Mouse (Mus musculus): ENCODE measurements around the gene Gata5. TPM values are rescaled to one million over a fixed set of nuclear protein-coding genes. Genes with fewer than 3 reads are reported as not detected.

Gata5 gene
- polyA plus RNA-seq, 1 experiment = 0.12 TPM

GRCm38 (mm10) chr2:180311147-180311546 is 23.4 kb downstream of the Gata5 start:
- Histone ChIP-seq H3K27me3 (ENCODE audit: control insufficient read depth, insufficient read depth, low read length) (no peaks in the 10 kb centered on the region), H3K36me3 (ENCODE audit: control insufficient read depth, insufficient read depth, low read length) (no peaks in the 10 kb centered on the region), H3K4me1 (ENCODE audit: control insufficient read depth, insufficient read depth, insufficient read length) (no peaks in the 10 kb centered on the region), H3K27ac (ENCODE audit: insufficient read depth, low read length) (no peak overlapping the region), H3K4me3 (ENCODE audit: extremely low read depth, insufficient read depth, insufficient read length) (no peak overlapping the region)
- TF ChIP-seq CTCF (IDR thresholded peaks at IDR 0.05; ENCODE audit: extremely low read depth, insufficient read depth, insufficient read length, insufficient replicate concordance) (no peak), POLR2A (IDR thresholded peaks at IDR 0.05; ENCODE audit: low read depth, low read length) (no peak)
- DNase-seq (ENCODE audit: low read depth in 1 of 2, low spot score in 2 of 2) = no peak
- 71% methylated on average over 4 of the region's 4 CpGs for WGBS

- WGBS = 31% methylated on average over 2 of the region's 2 CpGs
- no peaks in the 10 kb centered on the region for H3K27me3 ChIP-seq (ENCODE audit: control insufficient read depth, insufficient read depth, low read length)
- no peaks in the 10 kb centered on the region for H3K4me1 ChIP-seq (ENCODE audit: control insufficient read depth, insufficient read depth, insufficient read length)
- no peak for DNase-seq (ENCODE audit: low read depth in 1 of 2, low spot score in 2 of 2)
- no peaks in the 10 kb centered on the region for H3K36me3 ChIP-seq (ENCODE audit: control insufficient read depth, insufficient read depth, low read length)
- H3K4me3 ChIP-seq (ENCODE audit: extremely low read depth, insufficient read depth, insufficient read length) = no peak overlapping the region
- TF ChIP-seq CTCF (IDR thresholded peaks at IDR 0.05; ENCODE audit: extremely low read depth, insufficient read depth, insufficient read length, insufficient replicate concordance) (no peak), POLR2A (IDR thresholded peaks at IDR 0.05; ENCODE audit: low read depth, low read length) (no peak)
- H3K27ac ChIP-seq (ENCODE audit: insufficient read depth, low read length) = no peak overlapping the region
Measured at GRCm38 (mm10) chr2:180307680-180308079, 26.8 kb downstream of the Gata5 start.

GRCm38 (mm10) chr2:180306423-180307168 is 27.9 kb downstream of the Gata5 start:
- no peak overlapping the region for H3K4me3 ChIP-seq (ENCODE audit: extremely low read depth, insufficient read depth, insufficient read length)
- H3K4me1 ChIP-seq (ENCODE audit: control insufficient read depth, insufficient read depth, insufficient read length) = no peaks in the 10 kb centered on the region
- H3K36me3 ChIP-seq (ENCODE audit: control insufficient read depth, insufficient read depth, low read length) = no peaks in the 10 kb centered on the region
- 86% methylated on average over 8 of the region's 8 CpGs for WGBS
- H3K27ac ChIP-seq (ENCODE audit: insufficient read depth, low read length) = no peak overlapping the region
- DNase-seq (ENCODE audit: low read depth in 1 of 2, low spot score in 2 of 2) = no peak
- no peaks in the 10 kb centered on the region for H3K27me3 ChIP-seq (ENCODE audit: control insufficient read depth, insufficient read depth, low read length)
- TF ChIP-seq POLR2A (IDR thresholded peaks at IDR 0.05; ENCODE audit: low read depth, low read length) (no peak), CTCF (IDR thresholded peaks at IDR 0.05; ENCODE audit: extremely low read depth, insufficient read depth, insufficient read length, insufficient replicate concordance) (no peak)

- Histone ChIP-seq H3K27me3 (ENCODE audit: control insufficient read depth, insufficient read depth, low read length) (no peaks in the 10 kb centered on the region), H3K27ac (ENCODE audit: insufficient read depth, low read length) (no peak overlapping the region), H3K36me3 (ENCODE audit: control insufficient read depth, insufficient read depth, low read length) (no peaks in the 10 kb centered on the region), H3K4me1 (ENCODE audit: control insufficient read depth, insufficient read depth, insufficient read length) (no peaks in the 10 kb centered on the region), H3K4me3 (ENCODE audit: extremely low read depth, insufficient read depth, insufficient read length) (no peak overlapping the region)
- 70% methylated on average over 2 of the region's 2 CpGs for WGBS
- no peak for TF ChIP-seq CTCF (IDR thresholded peaks at IDR 0.05; ENCODE audit: extremely low read depth, insufficient read depth, insufficient read length, insufficient replicate concordance)
- TF ChIP-seq POLR2A (IDR thresholded peaks at IDR 0.05; ENCODE audit: low read depth, low read length) = no peak
- DNase-seq (ENCODE audit: low read depth in 1 of 2, low spot score in 2 of 2) = no peak
Measured at GRCm38 (mm10) chr2:180306009-180306408, 28.5 kb downstream of the Gata5 start.

- 63% methylated on average over 3 of the region's 3 CpGs for WGBS
- no peak for DNase-seq (ENCODE audit: low read depth in 1 of 2, low spot score in 2 of 2)
- H3K27ac ChIP-seq (ENCODE audit: insufficient read depth, low read length) = no peak overlapping the region
- H3K4me3 ChIP-seq (ENCODE audit: extremely low read depth, insufficient read depth, insufficient read length) = no peak overlapping the region
- TF ChIP-seq POLR2A (IDR thresholded peaks at IDR 0.05; ENCODE audit: low read depth, low read length) = no peak
- no peak for TF ChIP-seq CTCF (IDR thresholded peaks at IDR 0.05; ENCODE audit: extremely low read depth, insufficient read depth, insufficient read length, insufficient replicate concordance)
- no peaks in the 10 kb centered on the region for H3K4me1 ChIP-seq (ENCODE audit: control insufficient read depth, insufficient read depth, insufficient read length)
- H3K27me3 ChIP-seq (ENCODE audit: control insufficient read depth, insufficient read depth, low read length) = no peaks in the 10 kb centered on the region
- H3K36me3 ChIP-seq (ENCODE audit: control insufficient read depth, insufficient read depth, low read length) = no peaks in the 10 kb centered on the region
Measured at GRCm38 (mm10) chr2:180305490-180305889, 29.0 kb downstream of the Gata5 start.

- Histone ChIP-seq H3K4me1 (ENCODE audit: control insufficient read depth, insufficient read depth, insufficient read length) (no peaks in the 10 kb centered on the region), H3K36me3 (ENCODE audit: control insufficient read depth, insufficient read depth, low read length) (no peaks in the 10 kb centered on the region), H3K27me3 (ENCODE audit: control insufficient read depth, insufficient read depth, low read length) (no peaks in the 10 kb centered on the region), H3K4me3 (ENCODE audit: extremely low read depth, insufficient read depth, insufficient read length) (no peak overlapping the region), H3K27ac (ENCODE audit: insufficient read depth, low read length) (no peak overlapping the region)
- 59% methylated on average over 4 of the region's 4 CpGs for WGBS
- TF ChIP-seq CTCF (IDR thresholded peaks at IDR 0.05; ENCODE audit: extremely low read depth, insufficient read depth, insufficient read length, insufficient replicate concordance) (no peak), POLR2A (IDR thresholded peaks at IDR 0.05; ENCODE audit: low read depth, low read length) (no peak)
- no peak for DNase-seq (ENCODE audit: low read depth in 1 of 2, low spot score in 2 of 2)
Measured at GRCm38 (mm10) chr2:180304554-180304953, 29.9 kb downstream of the Gata5 start.

GRCm38 (mm10) chr2:180303468-180303867 is 31.0 kb downstream of the Gata5 start:
- WGBS = 90% methylated on average over 12 of the region's 12 CpGs
- Histone ChIP-seq H3K36me3 (ENCODE audit: control insufficient read depth, insufficient read depth, low read length) (no peaks in the 10 kb centered on the region), H3K27me3 (ENCODE audit: control insufficient read depth, insufficient read depth, low read length) (no peaks in the 10 kb centered on the region), H3K27ac (ENCODE audit: insufficient read depth, low read length) (no peak overlapping the region), H3K4me3 (ENCODE audit: extremely low read depth, insufficient read depth, insufficient read length) (no peak overlapping the region), H3K4me1 (ENCODE audit: control insufficient read depth, insufficient read depth, insufficient read length) (no peaks in the 10 kb centered on the region)
- TF ChIP-seq CTCF (IDR thresholded peaks at IDR 0.05; ENCODE audit: extremely low read depth, insufficient read depth, insufficient read length, insufficient replicate concordance) = no peak
- TF ChIP-seq POLR2A (IDR thresholded peaks at IDR 0.05; ENCODE audit: low read depth, low read length) = no peak
- DNase-seq (ENCODE audit: low read depth in 1 of 2, low spot score in 2 of 2) = no peak
